Mouse (Mus musculus) CH12.LX (cell line): Measurements from ENCODE around the gene Mrps35.

Experiments used
- CHD1 ChIP-seq: IDR thresholded peaks from 2 replicates; pipeline ENCODE4 v1.6.1; 2012; ENCODE audit warnings: low read depth, low read length, improper control_type of control experiment, inconsistent platforms
- CTCF ChIP-seq, 2 experiments: IDR thresholded peaks in 1 of 2; conservative IDR thresholded peaks in 1 of 2; 2 replicates each; pipeline ENCODE4 v1.5.1; 2011 to 2012; ENCODE audit warnings: low read depth in 2 of 2, low read length in 2 of 2, improper control_type of control experiment in 1 of 2, inconsistent platforms in 1 of 2, mild to moderate bottlenecking in 1 of 2, moderate library complexity in 1 of 2
- KAT2A ChIP-seq: IDR thresholded peaks from 2 replicates; pipeline ENCODE4 v1.6.1; 2012; ENCODE audit warnings: low read length, improper control_type of control experiment, inconsistent platforms; ENCODE audit not compliant: insufficient replicate concordance
- MYC ChIP-seq: IDR thresholded peaks from 2 replicates; pipeline ENCODE4 v1.6.1; 2011; ENCODE audit warnings: low read depth, mild to moderate bottlenecking, improper control_type of control experiment, low read length
- POLR2A ChIP-seq: IDR thresholded peaks from 2 replicates; pipeline ENCODE4 v1.6.1; 2011; ENCODE audit warnings: low read depth, mild to moderate bottlenecking, improper control_type of control experiment, low read length
- TCF12 ChIP-seq: IDR thresholded peaks from 2 replicates; pipeline ENCODE4 v1.6.1; 2014; ENCODE audit warnings: low read depth, mild to moderate bottlenecking, inconsistent platforms, low read length, improper control_type of control experiment
- USF1 ChIP-seq: IDR thresholded peaks from 2 replicates; pipeline ENCODE4 v1.6.1; 2014; ENCODE audit warnings: low read depth, mild to moderate bottlenecking, inconsistent platforms, low read length, improper control_type of control experiment

GRCm38 (mm10) chr6:147013546-147013945 is 29.0 kb upstream of the Mrps35 start:
- TF ChIP-seq CHD1 (no peak), CTCF (conservative IDR thresholded peaks at IDR 0.05 in 1 of 2, IDR thresholded peaks at IDR 0.05 in 1 of 2; ENCODE audit: low read depth in 2 of 2, low read length in 2 of 2) (peak in 1 of 2 experiments; percentile 54; a peak in 2 of 4 replicates), KAT2A (no peak), USF1 (no peak), MYC (no peak), TCF12 (no peak), POLR2A (no peak)
